Mouse (Mus musculus) kidney, postnatal 0 days (tissue): ENCODE data around the gene Gstm7. TPM values are rescaled to one million over a fixed set of nuclear protein-coding genes. Genes with fewer than 3 reads are reported as not detected.
"Not testable (repeated sequence)": the region's sequence is repeated elsewhere in the genome, so short reads cannot be mapped to it uniquely, and the experiment has no call there.

Source experiments
- ATAC-seq: fragments of 200-750 bp; cut with Nextera tagmentation; replicated peaks from 2 replicates; pipeline ENCODE4 v1.8.0; 2017; ENCODE audit warnings: low read depth, moderate number of reproducible peaks, moderate TSS enrichment, moderate library complexity; ENCODE audit not compliant: low FRiP score
- DNase-seq: peaks from one replicate; pipeline ENCODE4 v3.0.0-alpha.2; 2016; ENCODE audit warnings: low spot score
- H3K27ac ChIP-seq: fragments of 300-500 bp; sonication (generic); 2 replicates; pipeline ENCODE4 v1.5.1; 2014; ENCODE audit warnings: mild to moderate bottlenecking
- H3K27me3 ChIP-seq: fragments of 300-500 bp; sonication (generic); 2 replicates; pipeline ENCODE4 v1.6.1; 2014; ENCODE audit warnings: low read length, mixed read lengths; ENCODE audit not compliant: insufficient read depth
- H3K36me3 ChIP-seq: fragments of 300-500 bp; sonication (generic); 2 replicates; pipeline ENCODE4 v1.6.1; 2014; ENCODE audit warnings: low read length, mixed read lengths; ENCODE audit not compliant: insufficient read depth
- H3K4me1 ChIP-seq: fragments of 300-500 bp; sonication (generic); replicated peaks from 2 replicates; pipeline ENCODE4 v1.6.1; 2014; ENCODE audit warnings: antibody characterized with exemption, low read length, mixed read lengths; ENCODE audit not compliant: insufficient read depth
- H3K4me2 ChIP-seq: fragments of 300-500 bp; sonication (generic); 2 replicates; pipeline ENCODE4 v1.6.1; 2014; ENCODE audit warnings: mild to moderate bottlenecking, low read length, moderate library complexity, mixed read lengths
- H3K4me3 ChIP-seq: fragments of 300-500 bp; sonication (generic); replicated peaks from 2 replicates; pipeline ENCODE4 v1.5.1; 2014; ENCODE audit warnings: low read depth, low read length
- H3K9ac ChIP-seq: fragments of 300-500 bp; sonication (generic); 2 replicates; pipeline ENCODE4 v1.6.1; 2014; ENCODE audit warnings: low read depth, low read length
- H3K9me3 ChIP-seq: fragments of 300-500 bp; sonication (generic); replicated peaks from 2 replicates; pipeline ENCODE4 v1.6.1; 2016; ENCODE audit warnings: low read length, inconsistent platforms, mixed read lengths
- CTCF ChIP-seq: IDR thresholded peaks from 2 replicates; pipeline ENCODE4 v1.5.1; 2016; ENCODE audit warnings: antibody characterized with exemption, low read depth, mild to moderate bottlenecking, moderate library complexity
- WGBS: fragments of 180-500 bp; shearing (Covaris S2); extraction: QIAGEN DNeasy Blood & Tissue Kit; methylation state at CpG from one replicate; pipeline ENCODE4 v1.1.7; 2014; 5-methylcytosine and 5-hydroxymethylcytosine counted together
- polyA plus RNA-seq: library from polyadenylated mRNA; unstranded; fragments of >200 nt; fragmentation: Nextera tagmentation; extraction: Ambion mirVana; gene quantifications from 2 replicates; pipeline ENCODE4 v1.2.1, GENCODE M21; 2015

Gene Gstm7
- polyA plus RNA-seq, 1 experiment from 2014 or later = 18.3 TPM

- TF ChIP-seq CTCF = no peak
- 62% methylated on average over 13 of the region's 13 CpGs for WGBS
- no peaks in the 10 kb centered on the region for H3K4me1 ChIP-seq
- H3K27ac ChIP-seq = no peak within 1 kb of the TSS
- DNase-seq (no peak), ATAC-seq (no peak; the same call in 1 of the 2 replicates)
- no peak within 1 kb of the TSS for H3K9ac ChIP-seq
- H3K4me3 ChIP-seq = no peak within 1 kb of the TSS
- no peaks in the 10 kb centered on the region for H3K9me3 ChIP-seq
- no peaks in the 10 kb centered on the region for H3K36me3 ChIP-seq
- no peaks in the 10 kb centered on the region for H3K27me3 ChIP-seq
- no peak within 1 kb of the TSS for H3K4me2 ChIP-seq
Measured at GRCm38 (mm10) chr3:107968724-107969395, 37.2 kb upstream of the Gstm7 start, which contains the start of gene Gstm3. Gene Gstm3 (minus strand): TSS chr3:107969283.

- DNase-seq (no peak), ATAC-seq (no peak)
- Histone ChIP-seq H3K4me2 (no peak overlapping the region), H3K9ac (no peak overlapping the region), H3K36me3 (no peaks in the 10 kb centered on the region), H3K4me3 (no peak overlapping the region), H3K4me1 (no peaks in the 10 kb centered on the region), H3K27ac (no peak overlapping the region), H3K27me3 (no peaks in the 10 kb centered on the region), H3K9me3 (no peaks in the 10 kb centered on the region)
- TF ChIP-seq CTCF = no peak
- 95% methylated on average over 5 of the region's 5 CpGs for WGBS
Measured at GRCm38 (mm10) chr3:107966631-107967030, 35.0 kb upstream of the Gstm7 start.

GRCm38 (mm10) chr3:107965592-107965991 is 34.0 kb upstream of the Gstm7 start:
- H3K9me3 ChIP-seq = no peaks in the 10 kb centered on the region
- no peak overlapping the region for H3K4me3 ChIP-seq
- no peak for TF ChIP-seq CTCF
- DNase-seq (no peak), ATAC-seq (no peak)
- no peak overlapping the region for H3K4me2 ChIP-seq
- H3K4me1 ChIP-seq = no peaks in the 10 kb centered on the region
- H3K36me3 ChIP-seq = no peaks in the 10 kb centered on the region
- H3K9ac ChIP-seq = no peak overlapping the region
- H3K27me3 ChIP-seq = no peaks in the 10 kb centered on the region
- H3K27ac ChIP-seq = no peak overlapping the region
- WGBS = 43% methylated on average over 1 of the region's 1 CpGs

GRCm38 (mm10) chr3:107964656-107965308 is 33.2 kb upstream of the Gstm7 start:
- ATAC-seq = no peak
- no peak for DNase-seq
- Histone ChIP-seq H3K27me3 (no peaks in the 10 kb centered on the region), H3K27ac (no peak overlapping the region; the same call in 1 of the 2 replicates), H3K4me1 (no peaks in the 10 kb centered on the region), H3K4me3 (no peak overlapping the region), H3K4me2 (no peak overlapping the region), H3K9me3 (no peaks in the 10 kb centered on the region), H3K36me3 (no peaks in the 10 kb centered on the region), H3K9ac (no peak overlapping the region)
- TF ChIP-seq CTCF = no peak
- 70% methylated on average over 5 of the region's 5 CpGs for WGBS

- no peak for TF ChIP-seq CTCF
- Histone ChIP-seq H3K36me3 (no peaks in the 10 kb centered on the region), H3K4me1 (no peaks in the 10 kb centered on the region), H3K4me3 (no peak overlapping the region), H3K4me2 (no peak overlapping the region), H3K9ac (no peak overlapping the region), H3K9me3 (no peaks in the 10 kb centered on the region), H3K27ac (no peak overlapping the region), H3K27me3 (no peaks in the 10 kb centered on the region)
- no peak for ATAC-seq
- 89% methylated on average over 4 of the region's 4 CpGs for WGBS
- DNase-seq = no peak
Measured at GRCm38 (mm10) chr3:107964026-107964425, 32.4 kb upstream of the Gstm7 start.

GRCm38 (mm10) chr3:107955260-107955659 is 23.6 kb upstream of the Gstm7 start:
- not testable (repeated sequence) for ATAC-seq, DNase-seq
- WGBS = 89% methylated on average over 9 of the region's 9 CpGs

More at GRCm38 (mm10) chr3:107955260-107955659, 23.6 kb upstream of the Gstm7 start:
- not testable (repeated sequence) for H3K9ac ChIP-seq, H3K27me3 ChIP-seq, H3K4me3 ChIP-seq, H3K4me1 ChIP-seq, H3K4me2 ChIP-seq, H3K36me3 ChIP-seq, H3K27ac ChIP-seq, H3K9me3 ChIP-seq
